Mouse (Mus musculus): ENCODE measurements around the gene Slc35b4.

DNA sequence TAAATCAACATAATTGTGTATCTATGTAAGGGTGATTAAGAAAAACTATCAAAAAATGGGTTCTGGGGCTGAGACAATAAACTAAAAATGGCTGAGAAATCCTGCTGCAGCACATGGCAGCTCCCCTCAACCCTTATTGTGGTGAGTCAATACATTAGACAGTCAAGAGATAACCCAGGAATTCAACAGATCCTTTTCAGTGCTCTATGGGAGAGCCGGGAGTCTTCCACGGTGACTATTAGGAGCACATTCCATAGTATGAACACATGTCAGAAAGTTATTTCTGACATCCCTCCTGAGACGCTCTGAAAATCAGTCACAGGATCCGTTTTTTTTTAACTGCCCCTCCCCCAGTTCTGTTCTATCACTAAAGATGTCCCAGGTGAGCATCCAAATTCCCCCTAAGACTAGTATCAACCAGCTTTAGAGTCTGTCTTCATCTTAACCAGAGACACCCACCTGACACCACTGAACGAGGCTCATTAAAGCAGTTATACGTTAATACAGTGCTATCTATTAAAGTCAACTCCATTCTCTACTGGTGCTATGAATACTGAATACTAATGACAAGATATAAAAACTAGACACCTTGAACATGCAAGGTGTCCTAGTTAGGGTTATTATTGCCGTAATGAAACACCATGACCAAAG lies 5.9 kb downstream of the Slc35b4 start:
- TF ChIP-seq POLR2A (IDR thresholded peaks at IDR 0.05; ENCODE audit: insufficient read length, low read depth): no peak
- no peak for TF ChIP-seq E2F4 (IDR thresholded peaks at IDR 0.05; ENCODE audit: insufficient read depth)
- no peak for TF ChIP-seq MYOG (IDR thresholded peaks at IDR 0.05; ENCODE audit: control insufficient read depth in 1 of 3, insufficient read depth in 1 of 3, insufficient read length in 2 of 3, low read depth in 2 of 3)
- TF ChIP-seq POLR2AphosphoS2 (IDR thresholded peaks at IDR 0.05; ENCODE audit: insufficient read length, low read depth): no peak
- no peak for TF ChIP-seq USF1 (IDR thresholded peaks at IDR 0.05; ENCODE audit: low read depth)
- no peak for TF ChIP-seq TCF12 (IDR thresholded peaks at IDR 0.05; ENCODE audit: insufficient read depth, poor library complexity, severe bottlenecking)

All from myocyte (in vitro differentiated cells).